Mouse (Mus musculus) brain, embryonic 14.5 days (tissue): ENCODE results near the gene Gnb1.

Experiments
- CTCF ChIP-seq: fragments of 200-500 bp; IDR thresholded peaks from 2 replicates; pipeline ENCODE4 v1.5.1; 2012; ENCODE audit warnings: inconsistent platforms, mild to moderate bottlenecking, moderate library complexity, borderline replicate concordance; ENCODE audit not compliant: insufficient read depth, insufficient read length; ENCODE audit errors: extremely low read depth
- POLR2A ChIP-seq: fragments of 200-500 bp; IDR thresholded peaks from 2 replicates; pipeline ENCODE4 v1.6.1; 2012; ENCODE audit warnings: mild to moderate bottlenecking, inconsistent platforms, borderline replicate concordance; ENCODE audit not compliant: poor library complexity, insufficient read depth, insufficient read length, severe bottlenecking; ENCODE audit errors: extremely low read depth

DNA sequence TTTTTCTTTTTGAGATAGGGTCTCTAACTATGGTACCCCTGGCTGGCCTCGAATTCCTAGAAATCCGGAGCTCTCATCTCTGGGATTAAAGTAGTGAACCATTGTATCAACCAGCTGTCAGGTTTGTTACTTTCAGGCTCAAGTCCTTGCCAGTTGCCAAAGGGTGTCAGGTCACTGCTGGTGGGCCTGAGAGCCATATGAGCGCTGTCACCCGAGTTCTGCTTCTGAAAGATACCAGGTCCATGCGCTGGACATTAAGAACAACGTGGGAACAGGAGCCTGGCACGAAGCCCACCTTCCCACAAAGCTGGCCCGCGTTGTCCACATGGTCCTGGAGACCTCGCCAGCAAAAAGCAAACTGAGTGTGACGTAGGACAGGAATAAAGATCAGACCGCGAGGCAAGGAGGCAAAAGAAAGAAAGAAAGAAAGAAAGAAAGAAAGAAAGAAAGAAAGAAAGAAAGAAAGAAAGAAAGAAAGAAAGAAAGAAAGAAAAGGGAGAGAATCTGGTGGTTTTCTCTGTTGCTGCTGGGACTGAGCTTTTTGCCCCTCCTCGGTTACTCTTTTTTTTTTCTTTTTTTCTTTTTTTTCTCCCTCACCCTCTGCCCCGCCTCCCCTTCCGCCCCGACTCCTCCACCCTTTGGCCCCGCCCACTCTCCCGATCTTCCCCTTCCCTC is 71.7 kb downstream of the Gnb1 start:
- TF ChIP-seq POLR2A (no peak), CTCF (no peak)
